Mouse (Mus musculus) lung, adult 2 months (tissue): Measurements from ENCODE around the gene Gtf3c5.

Experiments
- CTCF ChIP-seq: fragments of 200-500 bp; IDR thresholded peaks from 2 replicates; pipeline ENCODE4 v1.5.1; 2011; ENCODE audit warnings: mild to moderate bottlenecking, low read length, control low read depth; ENCODE audit not compliant: insufficient read depth
- POLR2A ChIP-seq: fragments of 200-500 bp; IDR thresholded peaks from 2 replicates; pipeline ENCODE4 v1.6.1; 2011; ENCODE audit warnings: low read depth, mild to moderate bottlenecking, control low read depth, low read length, borderline replicate concordance; ENCODE audit errors: extremely low read depth

GRCm38 (mm10) chr2:28545976-28546375, 37.6 kb downstream of the Gtf3c5 start:
- TF ChIP-seq CTCF (no peak), POLR2A (no peak)
